Mouse (Mus musculus): ENCODE data around the gene Frmd4b.
"Not testable (repeated sequence)": the region's sequence is repeated elsewhere in the genome, so short reads cannot be mapped to it uniquely, and the experiment has no call there.

Frmd4b gene

GRCm38 (mm10) chr6:97463898-97464524 lies 153.3 kb downstream of the Frmd4b start:
- DNase-seq: peak in 1 of 2 experiments; percentile 15

DNA sequence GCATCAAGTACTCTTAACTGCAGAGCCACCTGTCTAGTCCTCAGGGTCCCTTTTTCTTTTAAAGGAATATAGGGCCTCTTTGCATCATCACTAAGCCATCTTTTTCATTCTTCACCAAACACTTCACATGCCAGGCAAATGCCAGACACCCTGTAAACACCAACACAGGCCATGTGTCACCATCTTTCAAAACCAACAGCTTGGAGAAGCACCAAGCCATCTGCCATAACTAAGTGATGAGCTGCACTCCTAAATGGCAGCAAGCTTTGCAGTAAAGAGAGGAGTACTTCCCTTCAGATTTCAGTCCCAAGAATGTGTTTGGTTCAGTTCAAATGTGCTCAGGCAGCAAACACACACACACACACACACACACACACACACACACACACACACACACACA lies 154.9 kb downstream of the Frmd4b start:
- DNase-seq: no peak

DNA sequence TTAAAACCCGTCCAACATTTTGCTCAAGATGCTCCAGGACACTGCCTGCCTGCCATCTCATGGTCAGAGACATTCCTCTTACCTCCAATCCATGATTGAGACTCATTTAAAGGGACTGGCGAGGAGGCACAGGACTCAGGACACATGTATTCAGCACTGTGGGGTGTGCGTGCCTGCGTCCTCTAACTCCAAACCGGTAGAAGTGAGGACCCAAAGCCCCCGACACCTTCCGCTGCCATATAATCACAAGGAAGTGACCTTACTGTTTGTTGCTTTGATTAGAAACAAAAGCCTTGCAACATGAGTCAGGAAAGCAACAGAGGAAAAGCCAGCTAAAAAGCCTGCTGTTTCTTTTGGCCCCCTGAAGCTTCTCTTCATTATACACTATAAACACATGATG lies 158.2 kb downstream of the Frmd4b start:
- no peak for DNase-seq

GRCm38 (mm10) chr6:97458358-97458757 lies 159.0 kb downstream of the Frmd4b start:
- no peak for DNase-seq

GRCm38 (mm10) chr6:97457954-97458353 lies 159.4 kb downstream of the Frmd4b start:
- DNase-seq: peak in 1 of 2 experiments; percentile 22

- no peak for DNase-seq
These were observed 160.1 kb downstream of the Frmd4b start for GRCm38 (mm10) chr6:97457210-97457609.

DNA sequence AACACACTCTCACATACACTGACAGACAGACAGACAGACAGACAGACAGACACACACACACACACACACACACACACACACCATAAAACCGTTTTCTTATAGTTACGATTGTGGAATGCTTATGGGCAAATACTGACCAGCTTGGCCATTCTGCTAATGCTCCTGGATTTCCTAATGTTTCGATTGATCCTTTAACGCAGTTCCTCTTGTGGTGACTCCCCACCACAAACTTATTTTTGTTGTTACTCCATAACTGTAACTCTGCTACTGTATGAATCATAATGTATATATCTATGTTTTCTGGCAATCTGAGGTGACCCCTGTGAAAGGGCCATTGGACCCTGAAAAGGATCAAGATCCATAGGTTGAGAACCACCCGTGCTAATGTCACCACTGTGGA lies 165.1 kb downstream of the Frmd4b start:
- DNase-seq: no peak

- DNase-seq: no peak
These were observed 167.5 kb downstream of the Frmd4b start for GRCm38 (mm10) chr6:97449806-97450205.

DNA sequence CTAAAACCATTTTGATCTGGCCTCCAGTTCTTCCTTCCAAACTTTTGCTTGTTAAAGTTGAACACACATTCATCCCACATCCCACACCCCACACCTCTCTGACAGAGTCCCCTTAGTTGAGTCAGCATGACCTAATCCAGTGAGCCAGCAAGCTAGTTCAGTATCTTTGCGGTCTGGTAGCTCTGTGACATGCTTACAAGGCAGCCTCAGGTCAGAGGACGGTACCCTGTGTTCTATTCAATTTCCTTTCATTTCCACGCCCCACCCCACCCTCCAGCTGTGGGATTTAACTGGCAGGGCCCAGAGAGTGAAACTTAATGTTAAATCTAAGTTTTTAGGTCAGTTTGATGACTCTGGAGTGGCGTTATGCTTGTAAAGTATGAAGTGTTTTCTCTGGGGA lies 170.3 kb downstream of the Frmd4b start:
- DNase-seq: no peak

DNA sequence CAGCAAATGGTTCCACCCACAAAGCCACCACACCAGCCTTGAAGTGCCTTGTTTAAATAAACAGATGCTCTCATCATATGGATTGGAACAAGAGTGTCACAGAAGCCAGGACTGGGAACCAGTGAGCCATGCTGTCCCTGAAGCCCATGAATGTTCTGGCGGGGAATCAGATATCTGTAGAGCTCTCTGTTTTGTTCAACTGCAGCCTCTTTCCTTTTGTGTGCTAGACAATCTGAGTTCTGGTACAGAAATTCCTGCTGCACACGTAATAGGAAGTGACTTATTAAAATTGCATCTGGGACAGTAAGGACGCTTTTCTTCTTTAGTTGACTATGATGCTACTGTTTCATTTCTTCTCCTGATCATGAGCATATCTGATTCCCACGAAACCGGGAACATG lies 173.2 kb downstream of the Frmd4b start:
- DNase-seq: no peak

GRCm38 (mm10) chr6:97443522-97443921 lies 173.8 kb downstream of the Frmd4b start:
- no peak for DNase-seq

DNA sequence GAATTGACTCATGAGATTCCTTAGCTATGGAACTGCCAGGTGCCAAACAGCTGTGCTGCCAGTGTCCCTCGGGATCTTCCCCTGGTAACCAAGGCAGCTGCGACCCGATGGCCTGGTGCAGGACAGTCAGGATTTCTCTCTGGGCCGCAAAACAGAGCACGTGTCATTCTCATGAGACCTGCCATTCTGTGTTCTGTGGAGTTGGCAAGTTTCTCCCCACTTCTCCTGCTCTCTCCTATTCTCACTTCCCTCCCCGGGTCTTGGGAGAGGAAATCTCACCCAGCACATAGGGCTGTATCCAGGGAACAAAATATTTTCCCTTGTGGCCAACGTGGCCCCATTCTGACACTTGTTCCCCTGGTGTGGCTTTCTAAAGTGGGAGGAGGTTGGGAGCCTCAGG lies 176.0 kb downstream of the Frmd4b start:
- DNase-seq: no peak

DNA sequence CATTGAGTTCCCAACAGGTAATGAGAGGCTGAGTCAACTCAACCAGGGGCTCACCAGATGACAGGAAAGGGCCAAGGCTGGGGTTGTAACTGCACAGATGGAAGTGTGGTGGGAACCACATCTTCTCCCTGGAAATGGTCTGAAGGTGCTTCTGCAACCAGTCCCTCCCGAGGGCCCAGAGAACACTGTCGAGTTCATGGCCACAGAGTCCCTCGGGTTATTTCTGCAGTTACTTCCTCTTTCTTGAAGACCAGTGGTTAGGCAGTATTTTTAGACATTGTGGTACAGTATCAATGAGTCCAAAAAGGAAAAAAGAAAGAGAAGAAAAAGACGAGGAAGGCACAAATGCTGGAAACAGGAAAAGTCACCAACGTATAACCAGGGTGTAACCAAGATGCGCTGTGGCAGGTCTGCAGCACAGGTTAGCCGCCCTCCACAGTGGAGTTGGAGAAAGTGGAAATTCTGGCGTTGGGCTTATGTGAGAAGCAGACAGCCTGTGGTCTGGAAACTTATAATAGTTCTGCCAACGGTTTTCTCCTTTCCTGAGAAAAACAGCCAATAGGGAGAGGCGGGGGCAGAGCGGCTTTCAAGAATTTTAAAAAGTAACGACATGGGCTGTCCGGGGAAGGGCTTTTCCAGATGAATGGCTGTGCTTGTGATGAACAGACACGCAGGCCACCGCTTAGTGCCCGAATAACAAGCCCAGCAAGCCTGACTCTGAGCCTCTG lies 178.3 kb downstream of the Frmd4b start:
- no peak for DNase-seq

GRCm38 (mm10) chr6:97434753-97435152 lies 182.6 kb downstream of the Frmd4b start:
- DNase-seq: no peak

DNA sequence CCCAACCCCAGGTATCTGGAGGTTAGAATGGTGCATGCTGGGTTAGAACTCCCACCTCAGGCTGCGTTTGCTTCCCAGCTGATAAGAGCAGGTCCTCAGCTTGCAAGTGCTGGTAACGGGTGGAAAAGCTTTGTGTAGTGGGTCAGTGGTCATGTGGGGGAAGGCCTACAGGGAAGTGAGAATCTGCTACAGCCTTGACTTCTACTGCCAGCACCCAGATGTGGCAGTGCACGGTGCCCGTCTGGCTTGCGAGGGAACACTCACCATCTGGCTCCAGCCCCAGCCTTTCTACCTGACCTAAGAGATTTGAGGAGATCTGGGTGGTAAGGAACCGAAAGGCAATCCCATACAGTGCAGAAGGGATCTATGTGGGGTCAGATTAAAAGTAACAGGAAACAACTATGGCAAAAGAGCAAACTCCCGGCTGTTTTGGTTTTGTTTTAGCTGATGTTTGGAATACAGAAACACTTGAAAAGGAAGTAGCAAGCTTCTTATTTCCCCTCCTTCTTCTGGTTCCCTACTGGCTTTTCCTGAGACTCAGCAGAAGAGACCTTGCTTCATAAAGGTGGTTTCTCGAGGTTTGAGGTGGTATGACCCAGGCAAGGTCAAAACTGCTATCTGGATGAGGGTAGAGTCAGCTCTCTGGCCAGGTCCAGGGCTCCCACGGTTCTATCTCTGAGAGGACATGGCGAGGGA lies 185.9 kb downstream of the Frmd4b start:
- DNase-seq: no peak

GRCm38 (mm10) chr6:97430519-97430918 lies 186.8 kb downstream of the Frmd4b start:
- no peak for DNase-seq

- no peak for DNase-seq
These were observed 187.5 kb downstream of the Frmd4b start for GRCm38 (mm10) chr6:97429688-97430343.

- peak; percentile 43 to 56 for DNase-seq
These were observed 197.4 kb downstream of the Frmd4b start for GRCm38 (mm10) chr6:97419771-97420446.

DNA sequence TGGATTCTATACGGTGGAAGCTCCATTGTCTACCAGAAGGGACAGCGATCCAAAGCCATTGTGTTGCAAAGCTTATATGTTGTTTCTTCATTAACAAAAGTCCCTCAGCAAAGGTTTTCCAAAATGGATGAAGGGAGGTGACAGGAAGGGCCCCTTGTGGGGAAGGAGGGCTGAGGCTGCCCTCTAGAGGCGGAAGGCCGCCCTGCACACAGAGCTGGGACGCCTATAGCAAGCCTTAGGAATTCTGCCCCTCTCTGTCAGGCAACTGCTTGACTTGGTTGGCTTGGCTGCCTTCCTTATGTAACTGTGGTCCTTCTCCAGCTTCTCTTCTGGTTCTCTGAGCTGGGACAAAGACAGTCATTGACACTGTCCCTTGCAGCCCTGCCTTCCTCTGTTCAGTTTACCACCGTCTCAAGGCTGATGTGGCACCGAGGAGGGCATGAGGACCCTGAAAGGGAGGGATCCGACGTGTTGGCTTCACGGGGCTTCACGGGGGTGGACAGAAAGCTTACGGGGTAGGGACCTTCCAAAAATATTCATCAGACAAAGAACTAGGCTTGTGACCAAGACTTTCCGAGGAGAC lies 200.3 kb downstream of the Frmd4b start:
- peak; percentile 60 to 63 for DNase-seq

DNA sequence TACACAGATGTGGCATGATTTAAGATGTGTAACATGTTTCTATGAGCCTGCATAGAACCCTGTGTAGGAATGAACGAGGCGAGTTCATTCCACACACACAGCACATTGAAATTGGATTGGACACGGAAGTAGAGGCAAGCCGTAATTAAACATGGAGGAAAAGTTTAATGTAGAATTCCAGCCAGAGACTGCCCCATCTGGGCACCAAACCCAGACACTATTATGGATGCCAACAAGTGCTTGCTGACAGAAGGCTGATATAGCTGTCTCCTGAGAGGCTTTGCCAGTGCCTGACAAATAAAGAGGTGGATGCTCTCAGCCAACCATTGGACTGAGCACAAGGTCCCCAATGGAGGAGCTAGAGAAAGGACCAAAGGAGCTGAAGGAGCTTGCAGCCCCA lies 201.8 kb downstream of the Frmd4b start:
- DNase-seq: not testable (repeated sequence)

- DNase-seq: no peak
These were observed 203.9 kb downstream of the Frmd4b start for GRCm38 (mm10) chr6:97413453-97413852.

- DNase-seq: no peak
These were observed 204.9 kb downstream of the Frmd4b start for GRCm38 (mm10) chr6:97412403-97412802.

Measured in thymus, postnatal 36 days (tissue).